Mouse (Mus musculus) ES-E14 (cell line): ENCODE results near the gene Oas1e. TPM values are rescaled to one million over a fixed set of nuclear protein-coding genes. Genes with fewer than 3 reads are reported as not detected.

Experiments
- DNase-seq: peaks from one replicate; pipeline ENCODE4 v3.0.0-alpha.2; 2013; ENCODE audit warnings: low read depth, low spot score
- H3K27ac ChIP-seq: 2 replicates; pipeline ENCODE4 v1.5.1; 2012; ENCODE audit warnings: low read depth, mild to moderate bottlenecking, low read length, moderate library complexity, mixed read lengths; ENCODE audit not compliant: poor library complexity, insufficient read depth, severe bottlenecking
- H3K36me3 ChIP-seq: 2 replicates; pipeline ENCODE4 v1.6.1; 2012; ENCODE audit warnings: mild to moderate bottlenecking, low read length, moderate library complexity, mixed read lengths; ENCODE audit not compliant: control insufficient read depth, poor library complexity, insufficient read depth, severe bottlenecking
- H3K4me1 ChIP-seq, 2 experiments: fragments of 150-350 bp in 1 of 2; sonication (generic) in 1 of 2; 2 replicates each; pipeline ENCODE4 v1.6.1; 2012; ENCODE audit warnings: low read length in 2 of 2, mild to moderate bottlenecking in 1 of 2, mixed read lengths in 1 of 2; ENCODE audit not compliant: control insufficient read depth in 2 of 2, insufficient read depth in 2 of 2, poor library complexity in 1 of 2
- H3K4me3 ChIP-seq, 2 experiments: fragments of 150-350 bp in 1 of 2; sonication (generic) in 1 of 2; 2 replicates each; pipeline ENCODE4 v1.5.1; 2012; ENCODE audit warnings: low read length in 2 of 2, low read depth in 1 of 2, mild to moderate bottlenecking in 1 of 2, mixed read lengths in 1 of 2; ENCODE audit not compliant: insufficient read depth in 1 of 2, poor library complexity in 1 of 2, severe bottlenecking in 1 of 2
- H3K9ac ChIP-seq: 2 replicates; pipeline ENCODE4 v1.6.1; 2012; ENCODE audit warnings: low read depth, mild to moderate bottlenecking, low read length, mixed read lengths; ENCODE audit not compliant: poor library complexity, insufficient read depth, severe bottlenecking
- H3K9me3 ChIP-seq: fragments of 150-350 bp; sonication (generic); 2 replicates; pipeline ENCODE4 v1.6.1; 2012; ENCODE audit warnings: low read depth, mild to moderate bottlenecking, low read length; ENCODE audit not compliant: control insufficient read depth, insufficient read depth
- CHD2 ChIP-seq: IDR thresholded peaks from 2 replicates; pipeline ENCODE4 v1.6.1; 2014; ENCODE audit warnings: mild to moderate bottlenecking, low read depth, low read length, inconsistent platforms
- HCFC1 ChIP-seq: IDR thresholded peaks from 2 replicates; pipeline ENCODE4 v1.6.1; 2012; ENCODE audit warnings: low read length, inconsistent platforms, borderline replicate concordance; ENCODE audit not compliant: insufficient read depth
- MAFK ChIP-seq: IDR thresholded peaks from 2 replicates; pipeline ENCODE4 v1.6.1; 2014; ENCODE audit warnings: mild to moderate bottlenecking, low read depth, low read length, inconsistent platforms; ENCODE audit not compliant: insufficient read depth
- ZC3H11A ChIP-seq: IDR thresholded peaks from 2 replicates; pipeline ENCODE4 v1.6.1; 2012; ENCODE audit warnings: low read depth, mild to moderate bottlenecking, inconsistent platforms, low read length, borderline replicate concordance
- ZNF384 ChIP-seq: IDR thresholded peaks from 2 replicates; pipeline ENCODE4 v1.6.1; 2012; ENCODE audit warnings: low read depth, low read length, inconsistent platforms
- in situ Hi-C, 2 experiments: fragments of 600-800 bp; cut with MboI; formaldehyde crosslinking; loops; one replicate each; pipeline ENCODE4 v1.15.1; 2025; ENCODE audit warnings: low sequenced_read_pairs in 2 of 2, inconsistent platforms in 1 of 2; ENCODE audit not compliant: unreplicated experiment in 2 of 2
- total RNA-seq: library from RNA; depleted of rRNA; stranded (reverse); fragments of 300-350 nt; gene quantifications from 2 replicates; pipeline ENCODE4 v1.2.3, GENCODE M21; 2012

Oas1e gene
- total RNA-seq, 1 experiment, result 0.18 TPM

- no peaks in the 10 kb centered on the region for H3K36me3 ChIP-seq
- H3K4me3 ChIP-seq, result no peak overlapping the region
- peaks cover 7 to 10% of the 10 kb centered on the region in 2 experiments; a peak in 1 of 4 replicates for H3K4me1 ChIP-seq
- H3K27ac ChIP-seq, result no peak overlapping the region
- no peaks in the 10 kb centered on the region for H3K9me3 ChIP-seq
- TF ChIP-seq MAFK (no peak), HCFC1 (no peak), ZC3H11A (no peak), ZNF384 (no peak), CHD2 (no peak)
- H3K9ac ChIP-seq, result no peak overlapping the region
- in situ Hi-C loops, result no loop called here
- DNase-seq, result no peak
These were observed 16.4 kb downstream of the Oas1e start for GRCm38 (mm10) chr5:120778941-120779340.

DNA sequence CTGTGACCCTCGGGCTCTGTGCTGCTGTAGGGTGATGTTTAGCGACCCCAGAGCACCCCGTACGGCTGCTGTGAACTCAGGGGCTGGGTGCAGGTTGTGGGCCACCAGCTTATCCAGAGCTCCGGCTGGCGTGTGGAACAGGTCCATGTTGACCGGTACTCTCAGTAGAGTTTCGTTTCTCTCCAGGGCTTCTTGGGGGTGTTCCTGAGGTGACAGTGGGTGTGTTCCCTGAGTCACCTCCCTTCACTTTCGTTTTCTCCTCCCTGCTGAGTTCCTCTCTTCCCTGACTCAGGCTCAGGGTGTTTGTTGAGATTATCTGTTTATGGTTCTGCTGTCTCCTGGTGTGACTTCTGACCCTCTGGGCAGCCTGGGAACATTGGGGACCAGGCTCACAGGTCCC, 17.9 kb downstream of the Oas1e start, which contains the start of gene Oas3:
Oas3 (minus strand) TSS at position 184 of the 400 bp plus-strand sequence.
- DNase-seq, result no peak
- Histone ChIP-seq H3K27ac (no peak within 1 kb of the TSS), H3K9me3 (no peaks in the 10 kb centered on the region), H3K36me3 (no peaks in the 10 kb centered on the region), H3K4me3 (no peak within 1 kb of the TSS), H3K4me1 (peaks cover 4 to 7% of the 10 kb centered on the region in 2 experiments; a peak in 1 of 4 replicates), H3K9ac (no peak within 1 kb of the TSS)
- in situ Hi-C loops, result no loop called here
- TF ChIP-seq CHD2 (no peak), ZC3H11A (no peak), MAFK (no peak), ZNF384 (no peak)

- Histone ChIP-seq H3K27ac (no peak overlapping the region), H3K4me3 (no peak overlapping the region), H3K36me3 (no peaks in the 10 kb centered on the region), H3K4me1 (peaks cover 4% of the 10 kb centered on the region in 2 experiments; a peak in 1 of 4 replicates), H3K9me3 (no peaks in the 10 kb centered on the region), H3K9ac (no peak overlapping the region)
- no peak for DNase-seq
- TF ChIP-seq ZC3H11A (no peak), CHD2 (no peak), MAFK (no peak), ZNF384 (no peak), HCFC1 (no peak)
- in situ Hi-C loops, result no loop called here
These were observed 18.5 kb downstream of the Oas1e start for GRCm38 (mm10) chr5:120776801-120777200.

DNA sequence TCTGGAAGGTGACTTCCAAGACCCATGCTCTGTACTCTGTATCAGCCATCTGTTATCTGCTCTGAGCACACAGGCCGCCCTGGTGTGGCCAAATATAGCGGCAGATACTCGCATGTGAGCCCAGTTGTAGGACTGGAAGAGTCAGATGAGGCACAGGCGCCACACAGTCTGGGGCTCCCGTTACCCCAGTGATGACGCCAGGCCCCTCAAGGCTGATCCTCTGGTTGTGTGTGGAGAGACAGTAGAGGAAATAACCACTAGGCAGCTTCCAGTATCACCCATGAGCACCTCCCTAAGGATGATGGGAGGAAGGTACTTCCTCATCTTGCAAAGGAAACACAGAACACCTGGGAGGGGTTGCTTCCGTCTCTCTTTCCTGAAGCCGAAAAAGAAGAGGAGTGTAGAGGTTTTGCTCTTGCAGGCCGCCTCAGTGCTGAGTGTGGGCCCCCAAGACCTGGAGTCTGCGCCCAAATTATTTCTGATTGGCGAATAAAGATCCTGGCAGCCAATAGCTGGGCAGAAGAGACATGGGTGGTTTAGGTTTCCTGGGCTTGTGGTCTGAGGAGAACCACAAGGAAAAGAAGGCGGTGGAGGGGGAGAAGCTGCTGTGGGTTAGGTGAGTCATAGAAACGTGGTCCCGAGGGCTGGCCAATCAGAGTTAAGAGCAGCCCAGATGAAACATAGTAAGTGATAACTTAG, 19.9 kb downstream of the Oas1e start:
- Histone ChIP-seq H3K36me3 (no peaks in the 10 kb centered on the region), H3K4me3 (no peak overlapping the region), H3K9ac (peak overlapping the region; percentile 33; the same call in 1 of the 2 replicates), H3K27ac (no peak overlapping the region), H3K9me3 (no peaks in the 10 kb centered on the region), H3K4me1 (peaks cover 4% of the 10 kb centered on the region in 2 experiments; a peak in 1 of 4 replicates)
- in situ Hi-C loops, result no loop called here
- TF ChIP-seq MAFK (no peak), ZC3H11A (no peak), CHD2 (no peak), HCFC1 (no peak), ZNF384 (no peak)
- no peak for DNase-seq
